Mouse (Mus musculus) olfactory bulb, adult 2 months (tissue): Measurements from ENCODE around the gene Bfar. TPM values are rescaled to one million over a fixed set of nuclear protein-coding genes. Genes with fewer than 3 reads are reported as not detected.
"Not testable (repeated sequence)": the region's sequence is repeated elsewhere in the genome, so short reads cannot be mapped to it uniquely, and the experiment has no call there.

Experiments
- H3K27ac ChIP-seq: fragments of 200-500 bp; 2 replicates; pipeline ENCODE4 v1.5.1; 2012; ENCODE audit warnings: low read depth, low read length; ENCODE audit not compliant: insufficient read depth
- H3K4me1 ChIP-seq: fragments of 200-500 bp; 2 replicates; pipeline ENCODE4 v1.6.1; 2012; ENCODE audit warnings: low read length; ENCODE audit not compliant: control insufficient read depth, insufficient read depth
- H3K4me3 ChIP-seq: fragments of 200-500 bp; 2 replicates; pipeline ENCODE4 v1.5.1; 2012; ENCODE audit warnings: mild to moderate bottlenecking, low read depth, low read length, moderate library complexity; ENCODE audit not compliant: insufficient read depth
- CTCF ChIP-seq: fragments of 200-500 bp; IDR thresholded peaks from 2 replicates; pipeline ENCODE4 v1.5.1; 2012; ENCODE audit warnings: low read depth, mild to moderate bottlenecking, low read length, moderate library complexity; ENCODE audit not compliant: insufficient read depth
- POLR2A ChIP-seq: fragments of 200-500 bp; IDR thresholded peaks from 2 replicates; pipeline ENCODE4 v1.6.1; 2012; ENCODE audit warnings: mild to moderate bottlenecking, low read depth, low read length, moderate library complexity; ENCODE audit not compliant: insufficient read depth
- WGBS: fragments of 180-500 bp; shearing (Covaris S2); methylation state at CpG from one replicate; pipeline ENCODE4 v1.1.7; 2018; 5-methylcytosine and 5-hydroxymethylcytosine counted together
- polyA plus RNA-seq: library from polyadenylated mRNA; stranded (reverse); fragments of >200 nt; gene quantifications from 2 replicates; pipeline ENCODE4 v1.2.4, GENCODE M21; 2012; ENCODE audit warnings: low replicate concordance; ENCODE audit not compliant: missing spikeins, insufficient read depth, insufficient read length

Gene Bfar
- polyA plus RNA-seq, 1 experiment, result not detected

GRCm38 (mm10) chr16:13733518-13734137 is 62.0 kb downstream of the Bfar start:
- 20% methylated on average over 9 of the region's 9 CpGs for WGBS

DNA sequence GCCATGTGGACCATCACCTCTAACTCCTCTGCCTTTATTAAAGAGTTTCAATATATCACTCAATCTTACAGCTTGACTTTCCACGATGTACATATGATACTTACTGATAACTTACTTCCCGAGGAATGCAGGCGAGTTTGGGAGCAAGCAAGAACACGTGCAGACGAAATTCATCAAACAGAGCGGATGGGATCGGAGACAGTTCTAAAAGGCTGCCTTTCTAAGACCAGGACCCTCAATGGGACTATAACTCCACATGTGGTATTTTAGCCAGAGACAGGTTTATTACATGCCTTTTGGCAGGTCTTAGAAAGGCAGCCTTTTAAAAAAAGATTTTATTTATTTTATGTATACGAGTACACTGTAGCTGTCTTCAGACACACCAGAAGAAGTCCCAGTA is 64.3 kb downstream of the Bfar start:
- no peak for TF ChIP-seq POLR2A
- no peak for TF ChIP-seq CTCF
- no peak overlapping the region for H3K4me3 ChIP-seq
- WGBS, result 87% methylated on average over 8 of the region's 8 CpGs
- peaks cover under 1% of the 10 kb centered on the region; the same call in 1 of the 2 replicates for H3K4me1 ChIP-seq
- no peak overlapping the region for H3K27ac ChIP-seq

More at GRCm38 (mm10) chr16:13733518-13734137, 62.0 kb downstream of the Bfar start:
- H3K4me3 ChIP-seq, result no peak overlapping the region
- H3K4me1 ChIP-seq, result peaks cover 6% of the 10 kb centered on the region
- no peak overlapping the region for H3K27ac ChIP-seq
- no peak for TF ChIP-seq POLR2A
- peak; percentile 23; the same call in 1 of the 2 replicates for TF ChIP-seq CTCF

GRCm38 (mm10) chr16:13739044-13739443 is 67.4 kb downstream of the Bfar start:
- 73% methylated on average over 4 of the region's 4 CpGs for WGBS
- H3K4me1 ChIP-seq, H3K27ac ChIP-seq, H3K4me3 ChIP-seq: not testable (repeated sequence)

DNA sequence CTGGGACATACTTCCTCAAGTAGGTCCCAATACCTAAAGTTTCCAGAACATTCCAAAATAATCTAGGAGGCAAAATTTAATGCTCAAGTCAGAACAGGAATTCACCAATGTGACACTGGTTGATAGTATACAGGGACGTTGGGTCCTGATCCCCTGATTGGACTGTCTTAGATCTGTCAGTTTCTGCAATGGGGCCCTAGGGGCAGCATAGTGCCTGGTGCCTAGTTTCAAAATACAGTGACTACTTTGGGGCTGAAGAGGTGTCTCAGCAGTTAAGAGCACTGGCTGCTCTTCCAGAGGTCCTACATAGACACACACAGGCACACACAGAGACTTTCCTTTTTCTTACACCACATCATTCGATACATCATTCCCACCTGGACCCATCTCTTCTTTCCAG is 69.2 kb downstream of the Bfar start:
- TF ChIP-seq CTCF (no peak), POLR2A (no peak)
- H3K4me1 ChIP-seq, result no peaks in the 10 kb centered on the region
- no peak overlapping the region for H3K4me3 ChIP-seq
- 81% methylated on average over 2 of the region's 2 CpGs for WGBS
- no peak overlapping the region for H3K27ac ChIP-seq

DNA sequence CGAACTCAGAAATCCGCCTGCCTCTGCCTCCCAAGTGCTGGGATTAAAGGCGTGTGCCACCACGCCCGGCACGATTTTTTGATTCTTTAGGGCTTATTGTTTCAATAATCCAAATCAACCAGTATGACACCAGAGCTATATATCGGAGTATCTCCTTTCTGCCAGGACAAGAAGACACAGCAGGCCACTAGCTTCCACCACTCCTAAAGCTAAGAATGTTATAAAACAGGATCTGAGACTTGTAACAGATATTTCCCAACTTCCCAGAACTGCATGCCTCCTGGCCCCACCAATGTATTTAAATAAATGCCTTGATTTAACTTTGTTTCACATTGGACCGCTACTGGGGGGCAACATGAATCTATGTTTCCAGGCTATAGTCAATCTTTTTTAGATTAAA is 76.0 kb downstream of the Bfar start:
- WGBS, result 96% methylated on average over 8 of the region's 8 CpGs
- no peaks in the 10 kb centered on the region for H3K4me1 ChIP-seq
- no peak overlapping the region for H3K27ac ChIP-seq
- TF ChIP-seq POLR2A, result no peak
- TF ChIP-seq CTCF, result no peak
- H3K4me3 ChIP-seq, result no peak overlapping the region

DNA sequence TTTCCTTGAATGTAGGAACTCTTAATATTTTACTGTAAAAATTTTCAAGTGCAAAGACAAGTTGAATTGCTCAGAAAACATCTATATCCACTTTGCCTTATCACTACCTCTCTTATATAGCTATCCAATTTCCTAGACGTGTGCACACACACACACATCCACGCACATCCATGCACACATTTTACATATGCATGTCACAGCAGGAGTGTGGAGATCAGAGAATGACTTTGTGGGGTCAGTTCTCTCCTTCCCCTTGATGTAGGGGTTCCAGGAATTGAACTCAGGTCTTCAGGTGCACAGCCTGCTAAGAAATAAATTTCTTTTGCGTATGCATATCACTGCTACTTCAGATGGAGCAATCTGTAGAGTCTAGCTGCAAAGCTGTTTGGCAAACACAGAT is 76.5 kb downstream of the Bfar start:
- no peak for TF ChIP-seq CTCF
- TF ChIP-seq POLR2A, result no peak
- Histone ChIP-seq H3K4me1 (no peaks in the 10 kb centered on the region), H3K4me3 (no peak overlapping the region), H3K27ac (no peak overlapping the region)
- 78% methylated on average over 3 of the region's 3 CpGs for WGBS

DNA sequence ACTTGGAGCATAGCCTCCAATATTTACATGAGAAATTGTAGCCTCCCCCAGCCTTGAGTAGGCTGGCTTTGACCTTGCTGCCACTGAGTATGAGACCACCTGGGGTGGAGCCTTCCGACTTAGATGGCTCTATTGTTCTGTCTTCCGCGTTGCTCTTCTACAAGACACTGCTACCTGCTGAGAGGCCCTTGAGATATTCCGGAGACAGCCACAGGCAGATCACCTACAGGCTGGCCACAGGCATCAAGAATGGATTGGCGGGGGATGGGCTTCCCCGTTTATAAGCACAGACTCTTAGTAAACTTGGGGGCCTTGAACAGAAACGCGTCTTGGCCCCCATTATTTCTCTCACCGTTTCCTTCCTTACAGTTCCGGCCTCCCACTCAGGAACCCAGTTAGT is 77.2 kb downstream of the Bfar start:
- WGBS, result 26% methylated on average over 10 of the region's 10 CpGs
- not testable (repeated sequence) for H3K4me3 ChIP-seq, H3K4me1 ChIP-seq, H3K27ac ChIP-seq

- Histone ChIP-seq H3K4me3 (no peak overlapping the region), H3K4me1 (no peaks in the 10 kb centered on the region), H3K27ac (no peak overlapping the region)
- WGBS, result 52% methylated on average over 5 of the region's 5 CpGs
- no peak for TF ChIP-seq CTCF
- no peak for TF ChIP-seq POLR2A
These were observed 77.6 kb downstream of the Bfar start for GRCm38 (mm10) chr16:13749306-13749705.

DNA sequence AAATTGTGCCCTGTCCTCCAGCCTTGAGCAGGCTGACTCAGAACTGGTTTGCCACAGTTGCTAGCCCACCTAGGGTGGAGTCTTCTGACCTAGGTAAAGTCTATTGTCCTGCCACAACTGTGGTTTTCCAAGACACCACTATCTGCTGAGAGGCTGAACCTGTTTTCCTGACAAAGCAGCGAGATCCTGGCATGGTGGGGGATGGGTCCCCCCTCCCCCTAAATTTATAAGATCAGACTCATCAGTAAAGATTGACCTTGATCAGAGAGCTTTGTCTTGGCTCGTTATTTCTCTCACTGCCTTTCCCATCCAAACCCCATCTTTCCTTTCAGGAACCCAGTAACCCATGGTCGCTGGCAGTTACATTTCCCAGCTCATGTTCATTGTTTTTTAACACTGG is 78.3 kb downstream of the Bfar start:
- no peak for TF ChIP-seq CTCF
- TF ChIP-seq POLR2A, result no peak
- Histone ChIP-seq H3K4me3 (no peak overlapping the region), H3K27ac (no peak overlapping the region), H3K4me1 (peaks cover 4% of the 10 kb centered on the region; the same call in 1 of the 2 replicates)
- WGBS, result 58% methylated on average over 3 of the region's 3 CpGs

GRCm38 (mm10) chr16:13750626-13751025 is 79.0 kb downstream of the Bfar start:
- 94% methylated on average over 13 of the region's 13 CpGs for WGBS
- H3K4me3 ChIP-seq, result no peak overlapping the region
- no peak for TF ChIP-seq CTCF
- TF ChIP-seq POLR2A, result no peak
- H3K4me1 ChIP-seq, result peaks cover 4% of the 10 kb centered on the region; the same call in 1 of the 2 replicates
- H3K27ac ChIP-seq, result no peak overlapping the region

Other genes with a start within 250 kb of the Bfar start
- gene Parn, start 3.7 kb upstream of the Bfar start, polyA plus RNA-seq, result not detected in 2 replicates
- not detected in 2 replicates for gene 3110001I22Rik, start 71 bp downstream of the Bfar start, polyA plus RNA-seq
- not detected in 2 replicates for gene Pla2g10, start 59.1 kb downstream of the Bfar start, polyA plus RNA-seq
- not detected in 2 replicates for gene Rrn3, start 108.8 kb downstream of the Bfar start, polyA plus RNA-seq
- not detected in 2 replicates for gene Ntan1, start 147.0 kb downstream of the Bfar start, polyA plus RNA-seq
- gene Pdxdc1, start 231.3 kb downstream of the Bfar start, polyA plus RNA-seq, result not detected in 2 replicates
- gene Mpv17l, start 231.3 kb downstream of the Bfar start, polyA plus RNA-seq, result not detected in 2 replicates